Mouse (Mus musculus): ENCODE measurements at regions not wholly inside any gene's neighbourhood (a gene's known extent, or its start where the extent isn't known, plus 50 kb on each side); places are given as distances from the start of the nearest gene placed in this dataset.

GRCm38 (mm10) chr10:37322809-37323208 lies 184.1 kb upstream of the Marcks start:
- no peak for DNase-seq (ENCODE audit: low spot score in 2 of 2)

DNA sequence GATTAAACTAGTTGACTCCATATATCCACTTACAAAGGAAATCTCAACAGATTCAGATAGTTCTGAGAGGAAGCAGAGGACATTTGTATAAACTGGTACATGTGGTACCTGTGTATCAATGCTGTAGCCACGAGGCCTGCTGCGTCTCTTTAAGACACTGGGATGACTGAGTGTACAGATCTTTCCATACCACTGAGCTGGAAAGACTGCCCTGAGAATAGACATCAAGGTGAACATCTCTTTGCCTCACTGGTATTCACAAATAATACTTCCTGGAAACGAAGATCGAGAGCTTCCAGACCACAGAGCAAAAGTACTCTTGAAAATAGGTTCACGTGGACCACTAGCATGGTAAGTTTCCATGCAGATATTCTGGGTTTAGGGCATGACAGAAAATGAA lies 183.6 kb upstream of the Marcks start:
- DNase-seq (ENCODE audit: low spot score in 2 of 2) = no peak

DNA sequence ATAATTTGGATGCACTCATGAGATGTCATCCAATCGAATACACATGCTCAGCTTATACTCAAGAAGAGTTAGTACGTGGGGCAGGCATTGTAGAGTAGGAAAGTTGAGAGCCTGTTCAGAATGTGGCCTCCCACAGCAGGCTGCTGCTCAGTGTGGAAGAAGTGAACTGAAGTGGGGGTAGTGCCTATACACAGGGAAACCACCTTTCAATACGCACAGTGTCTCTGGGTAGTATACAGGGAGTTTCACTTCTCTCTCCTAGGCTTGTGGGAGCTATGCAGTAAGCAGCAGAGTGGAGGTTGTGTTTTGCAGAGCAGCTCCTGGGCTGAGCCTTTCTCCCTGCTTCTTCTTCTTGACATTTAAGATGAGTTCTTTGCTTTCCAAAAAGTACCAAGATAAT lies 182.5 kb upstream of the Marcks start:
- peak in 1 of 2 experiments; percentile 18 for DNase-seq (ENCODE audit: low spot score in 2 of 2)

GRCm38 (mm10) chr10:37319746-37320430 lies 181.2 kb upstream of the Marcks start:
- DNase-seq (ENCODE audit: low spot score in 2 of 2) = no peak

- DNase-seq (ENCODE audit: low spot score in 2 of 2) = no peak
Observed at GRCm38 (mm10) chr10:37316701-37317100, 178.0 kb upstream of the Marcks start.

GRCm38 (mm10) chr10:37315804-37316203 lies 177.1 kb upstream of the Marcks start:
- no peak for DNase-seq (ENCODE audit: low spot score in 2 of 2)

- DNase-seq (ENCODE audit: low spot score in 2 of 2) = no peak
Observed at GRCm38 (mm10) chr10:37314746-37315430, 176.2 kb upstream of the Marcks start.

DNA sequence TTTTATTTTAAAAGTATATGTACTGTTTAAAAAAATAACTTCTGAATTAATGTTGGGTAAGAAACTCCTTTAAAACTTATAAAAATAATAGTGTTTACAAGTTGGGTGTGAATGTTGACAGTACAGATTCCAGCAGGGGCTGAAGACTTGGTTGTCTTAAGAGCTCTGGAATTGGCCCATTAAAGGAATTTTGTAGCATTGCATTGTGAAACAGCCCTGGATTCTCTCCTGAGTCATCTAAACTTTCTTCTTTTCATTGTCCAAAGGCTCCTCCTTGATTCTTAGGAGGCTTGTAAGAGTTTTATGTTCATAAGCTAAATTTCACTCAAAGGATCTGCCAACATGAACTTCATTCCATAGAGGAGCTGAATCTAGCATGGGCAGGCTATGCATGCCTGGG lies 174.7 kb upstream of the Marcks start:
- DNase-seq (ENCODE audit: low spot score in 2 of 2) = no peak

DNA sequence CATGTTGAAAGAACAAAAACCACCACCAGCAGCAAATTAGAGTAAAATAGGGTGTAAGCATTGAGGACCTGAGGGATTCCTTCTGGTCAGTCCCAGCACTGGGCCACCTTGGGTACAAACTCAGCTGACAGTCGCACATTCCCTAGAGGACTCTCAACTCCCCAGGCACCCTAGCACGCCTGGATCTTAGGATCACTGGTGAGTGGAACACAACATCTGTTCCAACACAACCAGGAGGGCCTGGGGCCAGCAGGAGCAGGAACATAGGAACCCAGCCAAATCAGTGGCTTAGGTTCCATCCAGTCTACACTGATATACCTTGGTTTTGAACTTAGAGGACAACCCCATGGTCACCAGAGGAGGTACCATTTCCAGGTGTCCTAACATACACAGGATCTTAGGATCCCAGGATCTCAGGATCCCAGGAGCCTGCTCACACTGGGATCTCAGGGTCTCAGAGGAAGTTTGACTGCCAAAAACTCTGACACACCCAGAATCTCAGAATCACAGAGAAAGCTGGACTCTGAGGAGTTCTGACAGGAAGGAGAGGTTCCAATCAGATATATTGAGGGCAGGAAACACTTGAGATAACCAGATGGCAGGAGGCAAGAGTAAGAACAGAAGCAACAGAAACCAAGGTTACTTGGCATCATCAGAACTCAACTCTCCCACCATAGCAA lies 171.7 kb upstream of the Marcks start:
- no peak for DNase-seq (ENCODE audit: low spot score in 2 of 2)

DNA sequence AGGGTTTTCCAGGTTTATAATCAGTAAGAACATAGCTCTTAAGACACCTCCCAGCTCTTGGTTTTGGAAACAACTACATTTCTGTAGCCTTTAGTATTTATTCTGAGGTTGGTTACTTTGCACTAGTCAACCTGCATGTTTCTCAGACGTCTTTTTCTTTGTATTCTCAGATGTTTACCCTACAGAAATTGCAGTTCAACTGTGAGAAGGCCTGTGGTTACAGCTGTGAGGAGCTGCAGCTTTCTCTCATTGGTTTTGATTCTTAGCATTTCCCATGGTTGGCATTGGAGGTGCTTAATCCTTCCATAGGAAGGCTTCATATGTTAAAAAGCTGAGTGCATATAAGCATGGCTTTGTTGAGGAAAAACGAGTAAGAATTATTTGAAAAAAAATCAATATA lies 165.9 kb upstream of the Marcks start:
- no peak for DNase-seq (ENCODE audit: low spot score in 2 of 2)

- DNase-seq (ENCODE audit: low spot score in 2 of 2) = no peak
Observed at GRCm38 (mm10) chr10:37300181-37300889, 161.6 kb upstream of the Marcks start.

DNA sequence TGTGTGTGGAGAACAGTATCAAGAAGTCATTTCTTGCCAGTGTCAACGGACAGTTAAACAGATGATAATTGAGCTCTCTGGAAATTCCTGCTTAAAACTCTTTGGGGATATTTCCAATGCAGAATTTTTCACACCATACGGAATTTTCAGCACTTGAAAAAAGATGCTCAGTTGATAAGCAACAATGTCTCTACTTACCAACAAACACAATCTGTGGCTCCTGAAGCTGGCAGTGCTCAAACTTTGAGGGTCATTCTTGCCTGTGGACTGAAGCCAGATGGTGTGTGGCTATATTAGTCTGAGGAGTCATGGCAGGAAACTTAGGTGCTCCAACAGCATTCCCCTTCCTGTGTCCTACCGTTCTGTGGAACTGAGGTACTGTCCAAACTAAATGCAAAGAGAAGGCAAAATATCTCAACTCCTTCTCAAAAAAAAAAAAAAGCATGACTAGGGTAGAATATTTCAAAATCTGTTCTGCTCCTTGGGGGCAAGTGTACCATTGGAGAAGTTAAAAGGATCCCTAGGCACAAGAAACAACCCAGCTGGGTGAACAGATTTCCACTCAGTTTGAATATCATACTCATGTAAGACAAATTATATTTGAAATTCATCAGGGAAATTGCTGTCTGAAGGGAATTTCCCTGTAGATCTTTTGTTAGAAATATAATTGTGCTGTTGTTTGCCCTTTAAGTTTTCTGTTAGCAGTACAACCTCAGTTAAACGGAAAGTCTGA lies 160.1 kb upstream of the Marcks start:
- DNase-seq (ENCODE audit: low spot score in 2 of 2) = no peak

DNA sequence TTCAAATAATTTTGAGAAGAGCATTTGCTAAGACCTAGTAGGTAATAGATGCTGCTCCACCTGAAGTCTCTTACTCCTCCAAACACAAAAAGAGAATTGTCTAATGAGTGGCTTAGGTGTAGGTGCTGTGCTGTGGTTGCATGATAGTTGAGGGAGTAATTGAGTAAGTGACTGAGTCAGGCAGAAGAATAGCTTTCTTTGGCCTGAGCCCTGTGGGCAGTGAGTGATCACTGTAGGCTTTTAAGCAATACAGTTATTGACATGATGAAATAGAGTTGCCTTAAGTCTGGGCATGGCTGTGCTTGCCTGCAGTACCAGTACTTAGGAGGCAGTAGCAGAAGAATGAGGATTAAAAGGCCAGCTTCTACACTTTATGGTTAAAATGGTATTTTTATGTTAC lies 155.5 kb upstream of the Marcks start:
- DNase-seq (ENCODE audit: low spot score in 2 of 2) = no peak

GRCm38 (mm10) chr10:37293292-37293691 lies 154.6 kb upstream of the Marcks start:
- DNase-seq (ENCODE audit: low spot score in 2 of 2) = no peak

GRCm38 (mm10) chr10:37291639-37292495 lies 153.1 kb upstream of the Marcks start:
- no peak for DNase-seq (ENCODE audit: low spot score in 2 of 2)

GRCm38 (mm10) chr10:37289964-37290704 lies 151.4 kb upstream of the Marcks start:
- no peak for DNase-seq (ENCODE audit: low spot score in 2 of 2)

DNA sequence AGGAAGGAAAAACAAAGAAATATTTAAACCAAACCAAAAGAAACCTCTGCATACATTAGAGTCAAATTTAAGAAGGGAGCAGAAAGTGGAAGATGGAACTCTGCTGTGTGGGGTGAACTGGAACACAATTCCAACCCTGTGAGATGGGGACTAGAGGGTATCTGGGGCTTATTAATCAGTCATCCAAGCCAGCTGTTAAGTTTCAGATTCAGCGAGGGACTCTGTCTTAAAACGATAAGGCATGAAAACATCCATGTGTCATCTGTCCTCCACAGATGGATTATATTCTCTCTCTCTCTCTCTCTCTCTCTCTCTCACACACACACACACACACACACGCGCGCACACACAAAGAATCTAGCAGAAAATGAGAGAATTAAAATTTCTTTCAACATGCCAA lies 147.6 kb upstream of the Marcks start:
- DNase-seq (ENCODE audit: low spot score in 2 of 2) = no peak

GRCm38 (mm10) chr10:37282951-37283350 lies 144.2 kb upstream of the Marcks start:
- no peak for DNase-seq (ENCODE audit: low spot score in 2 of 2)

GRCm38 (mm10) chr10:37280823-37281222 lies 142.1 kb upstream of the Marcks start:
- DNase-seq (ENCODE audit: low spot score in 2 of 2) = no peak

Data from spleen, postnatal 14 days (tissue).